Mouse (Mus musculus): ENCODE results near the gene Olfr222. TPM values are rescaled to one million over a fixed set of nuclear protein-coding genes. Genes with fewer than 3 reads are reported as not detected.
"Not testable (repeated sequence)": the region's sequence is repeated elsewhere in the genome, so short reads cannot be mapped to it uniquely, and the experiment has no call there.

The Olfr222 gene
- total RNA-seq (2021), result not detected

- DNase-seq; intact Hi-C loops (cut with DNase I): not testable (repeated sequence)
Measured at GRCm38 (mm10) chr11:59576135-59576534, at the start of gene Olfr222. Gene Olfr222, minus strand, starts transcription at chr11:59576235.

DNA sequence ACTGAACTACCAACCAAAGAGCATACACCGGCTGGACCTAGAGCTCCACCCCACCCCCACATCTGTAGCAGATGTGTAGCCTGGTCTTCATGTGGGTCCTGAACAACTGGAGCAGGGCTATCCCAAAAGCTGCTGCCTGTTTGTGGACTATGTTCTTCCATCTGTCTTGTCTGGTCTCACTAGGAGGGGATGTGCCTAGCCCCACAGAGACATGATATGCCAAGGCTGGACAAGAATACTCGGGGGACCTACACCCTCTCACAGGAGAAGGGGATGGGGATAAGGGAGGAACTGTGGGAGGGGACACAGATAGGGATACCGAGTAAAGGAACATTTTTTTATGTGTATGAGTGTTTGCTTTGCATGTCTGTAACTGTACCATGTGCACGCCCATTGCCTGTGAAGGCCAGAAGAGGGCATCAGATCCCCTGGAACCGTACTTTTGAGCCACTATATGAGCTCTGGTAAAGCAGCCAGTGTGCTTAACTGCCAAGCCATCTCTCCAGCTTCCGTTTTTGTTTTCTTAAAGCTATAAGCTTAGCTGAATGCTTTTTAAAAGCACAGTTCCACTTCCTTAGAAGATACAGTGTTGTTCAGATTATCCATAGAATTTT lies 48.1 kb upstream of the Olfr222 start:
- intact Hi-C loops (cut with DNase I), result loop anchor here (2.0 kb wide), 1 partner anchor 151 kb away; no protein-coding TSS in a partner anchor
- DNase-seq, result peak; percentile 49 to 54

- intact Hi-C loops (cut with DNase I), result no loop called here
Measured at GRCm38 (mm10) chr11:59622214-59622613, 46.2 kb upstream of the Olfr222 start.

DNA sequence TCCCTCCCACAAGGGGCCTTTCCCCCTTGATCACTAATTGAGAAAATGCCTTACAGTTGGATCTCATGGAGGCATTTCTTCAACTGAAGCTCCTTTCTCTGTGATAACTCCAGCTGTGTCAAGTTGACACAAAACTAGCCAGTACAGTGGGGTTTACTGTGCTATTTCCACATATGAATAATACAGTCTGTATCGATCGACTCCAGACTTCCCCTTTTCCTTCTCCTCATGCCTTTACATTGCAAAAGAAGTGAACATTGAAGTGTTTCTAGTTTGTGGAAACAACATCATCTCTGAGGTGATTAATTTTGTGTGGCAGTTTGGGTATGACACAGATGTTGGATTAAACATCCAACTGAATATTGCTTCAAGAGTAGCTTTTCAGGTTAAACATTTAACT lies 41.0 kb upstream of the Olfr222 start:
- intact Hi-C loops (cut with DNase I); DNase-seq: not testable (repeated sequence)

More at GRCm38 (mm10) chr11:59622214-59622613, 46.2 kb upstream of the Olfr222 start:
- DNase-seq, result no peak

DNA sequence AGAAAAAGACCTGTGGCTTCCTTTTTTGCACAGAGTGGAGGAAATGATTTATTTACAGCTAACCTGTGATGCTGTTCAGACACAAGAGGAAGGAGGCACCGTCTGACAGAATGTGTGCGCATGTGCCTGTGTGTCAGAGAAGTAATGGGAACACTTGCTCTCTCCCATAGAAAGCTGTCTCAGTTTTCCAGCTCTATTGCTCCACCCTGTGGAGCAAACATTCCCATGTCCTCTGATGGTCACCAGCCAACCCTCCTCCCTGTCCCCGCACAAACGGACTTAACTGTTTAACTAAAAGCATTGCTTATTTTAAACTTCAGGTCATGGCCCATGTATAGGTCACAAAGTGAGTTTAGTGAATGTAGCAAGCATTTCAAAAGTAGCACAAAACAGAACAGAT lies 38.1 kb upstream of the Olfr222 start:
- intact Hi-C loops (cut with DNase I), result loop anchor here (1.0 kb wide), 1 partner anchor 90 kb away; no protein-coding TSS in a partner anchor

GRCm38 (mm10) chr11:59611646-59612045 lies 35.6 kb upstream of the Olfr222 start:
- no peak for DNase-seq
- intact Hi-C loops (cut with DNase I), result no loop called here

More for the DNA sequence above, 38.1 kb upstream of the Olfr222 start:
- peak; percentile 15 to 19 for DNase-seq

- no peak for DNase-seq
- intact Hi-C loops (cut with DNase I), result no loop called here
Measured at GRCm38 (mm10) chr11:59602287-59602686, 26.3 kb upstream of the Olfr222 start.

- intact Hi-C loops (cut with DNase I), result no loop called here
- DNase-seq, result no peak
Measured at GRCm38 (mm10) chr11:59600872-59601271, 24.8 kb upstream of the Olfr222 start.

DNA sequence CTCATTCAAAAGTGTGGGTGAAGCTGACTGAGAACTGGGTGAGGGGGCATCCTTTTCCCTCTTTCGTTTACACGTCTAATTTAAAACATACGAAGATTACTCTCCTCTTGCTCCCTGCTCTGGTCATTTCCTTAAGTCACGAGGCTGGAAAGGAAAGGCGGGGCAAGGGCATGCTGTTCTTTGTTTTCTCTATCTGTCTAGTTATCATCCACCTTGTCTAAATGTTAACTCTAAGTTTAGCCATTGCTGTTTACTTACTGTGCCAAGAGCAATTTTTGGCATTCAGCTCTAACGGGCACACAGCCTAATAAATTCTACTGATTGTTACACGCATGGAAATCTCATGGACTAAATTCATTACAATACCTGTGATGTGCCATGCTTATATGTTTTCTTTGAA lies 23.2 kb upstream of the Olfr222 start:
- intact Hi-C loops (cut with DNase I), result no loop called here
- no peak for DNase-seq

- DNase-seq, result no peak
- intact Hi-C loops (cut with DNase I), result no loop called here
Measured at GRCm38 (mm10) chr11:59596950-59597349, 20.9 kb upstream of the Olfr222 start.

DNA sequence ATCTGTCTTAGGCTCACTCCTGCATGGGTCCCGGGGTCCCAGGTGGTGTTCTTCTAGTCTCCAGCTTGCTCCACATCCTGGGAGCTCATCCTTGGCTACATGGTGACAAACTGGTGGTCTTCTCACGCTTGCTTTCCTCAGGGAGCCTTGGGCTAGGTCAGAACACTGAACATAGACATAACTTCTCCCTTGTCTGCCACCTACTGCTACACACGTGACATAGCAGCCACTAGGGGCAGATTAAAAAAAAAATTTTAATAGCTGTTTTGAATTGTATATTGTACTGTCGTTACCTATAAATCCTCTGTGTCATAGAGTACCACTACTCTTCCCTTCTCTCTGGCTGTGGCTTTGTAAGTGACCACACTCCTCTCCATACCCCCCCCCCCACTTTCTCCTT lies 20.1 kb upstream of the Olfr222 start:
- intact Hi-C loops (cut with DNase I), result no loop called here
- DNase-seq, result no peak

- intact Hi-C loops (cut with DNase I), result no loop called here
- DNase-seq, result no peak
Measured at GRCm38 (mm10) chr11:59593189-59593588, 17.2 kb upstream of the Olfr222 start, which contains the start of gene Olfr223. Gene Olfr223, minus strand, starts transcription at chr11:59593289.

DNA sequence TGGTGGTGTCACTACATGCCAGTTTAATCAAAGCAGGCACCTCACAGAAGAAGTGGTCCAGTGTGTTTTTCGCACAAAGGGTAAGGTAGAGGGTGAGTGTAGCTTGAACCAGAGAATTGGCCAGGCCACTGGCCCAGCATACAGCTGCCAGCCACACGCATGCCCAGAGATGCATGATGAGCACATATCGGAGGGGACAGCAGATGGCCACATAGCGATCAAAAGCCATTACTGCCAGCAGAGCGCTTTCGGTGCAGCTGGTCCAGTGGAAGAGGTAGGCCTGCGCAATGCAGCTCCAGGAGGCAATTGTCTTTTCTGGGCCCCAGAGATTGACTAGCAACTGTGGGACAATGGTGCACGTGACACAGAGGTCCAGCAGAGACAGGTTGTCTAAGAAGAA lies 13.5 kb upstream of the Olfr222 start:
- intact Hi-C loops (cut with DNase I), result no loop called here

DNA sequence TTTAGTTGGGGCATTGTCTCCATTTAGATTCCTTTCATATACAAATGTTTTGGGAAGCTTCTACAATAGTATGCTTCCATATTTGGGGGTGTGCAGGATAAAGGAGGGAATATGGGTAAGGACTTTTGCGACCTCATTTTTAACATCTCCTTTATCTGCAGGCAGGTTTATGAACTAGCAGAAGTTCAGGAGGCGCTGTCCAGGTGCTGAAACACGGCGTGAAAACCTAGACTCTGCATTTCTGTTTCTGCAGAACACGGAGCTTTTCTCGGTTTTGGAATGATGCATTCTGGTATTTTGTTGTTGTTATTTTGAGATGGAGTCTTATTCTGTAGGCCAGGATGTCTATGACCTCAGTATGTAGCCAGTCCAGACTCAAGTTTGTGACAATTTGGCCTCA lies 8.5 kb upstream of the Olfr222 start:
- DNase-seq, result peak in 1 of 2 experiments; percentile 19
- intact Hi-C loops (cut with DNase I), result no loop called here

More for the DNA sequence above, 13.5 kb upstream of the Olfr222 start:
- no peak for DNase-seq

- intact Hi-C loops (cut with DNase I), result no loop called here
- DNase-seq, result no peak
Measured at GRCm38 (mm10) chr11:59575726-59576125, 309 bp downstream of the Olfr222 start.

- intact Hi-C loops (cut with DNase I), result loop anchor here (1.0 to 2.0 kb wide), 2 partner anchors 45 to 261 kb away; no protein-coding TSS in a partner anchor
- DNase-seq, result no peak
Measured at GRCm38 (mm10) chr11:59569306-59569705, 6.7 kb downstream of the Olfr222 start.

DNA sequence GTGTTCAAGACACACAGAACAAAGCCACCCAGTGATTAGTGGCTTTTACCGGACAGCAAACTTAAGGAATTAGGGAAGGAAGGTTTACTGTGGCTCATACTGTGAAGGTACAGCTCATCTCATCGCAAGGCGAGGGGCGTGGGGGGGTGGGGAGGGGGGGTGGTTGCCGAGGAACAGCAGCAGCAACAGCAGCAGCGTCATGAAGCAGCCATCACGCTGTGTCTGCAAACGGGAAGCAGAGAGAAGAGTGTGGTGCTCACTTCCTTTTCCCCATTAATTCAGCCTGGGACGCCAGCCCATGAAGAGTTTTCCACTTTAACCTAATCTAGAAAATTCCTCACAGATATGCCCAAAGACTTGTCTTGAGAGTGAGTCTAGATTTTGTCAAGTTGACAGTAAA lies 13.2 kb downstream of the Olfr222 start:
- intact Hi-C loops (cut with DNase I), result no loop called here
- DNase-seq, result no peak

GRCm38 (mm10) chr11:59562336-59562735 lies 13.7 kb downstream of the Olfr222 start:
- no peak for DNase-seq
- intact Hi-C loops (cut with DNase I), result no loop called here

DNA sequence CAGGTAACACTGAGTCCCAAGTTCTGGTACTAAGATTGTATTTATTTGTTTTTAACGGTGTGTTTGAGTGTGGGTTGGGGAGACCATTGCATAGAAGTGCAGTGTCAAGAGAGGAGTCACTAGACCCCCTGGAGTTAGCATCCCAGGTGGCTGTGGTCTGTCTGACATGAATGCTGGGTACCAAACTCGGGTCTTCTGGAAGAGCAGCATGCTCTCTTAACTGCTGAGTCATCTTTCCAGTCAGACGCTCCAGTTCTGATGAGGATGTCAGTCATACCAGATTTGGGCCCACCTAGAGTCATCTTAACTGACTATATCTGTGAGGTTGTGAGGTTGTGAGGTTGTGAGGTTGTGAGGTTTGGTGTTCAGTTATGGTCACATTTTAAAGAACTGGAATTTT lies 15.1 kb downstream of the Olfr222 start:
- intact Hi-C loops (cut with DNase I), result no loop called here
- no peak for DNase-seq

GRCm38 (mm10) chr11:59554535-59554934 lies 21.5 kb downstream of the Olfr222 start:
- intact Hi-C loops (cut with DNase I), result no loop called here
- no peak for DNase-seq

DNA sequence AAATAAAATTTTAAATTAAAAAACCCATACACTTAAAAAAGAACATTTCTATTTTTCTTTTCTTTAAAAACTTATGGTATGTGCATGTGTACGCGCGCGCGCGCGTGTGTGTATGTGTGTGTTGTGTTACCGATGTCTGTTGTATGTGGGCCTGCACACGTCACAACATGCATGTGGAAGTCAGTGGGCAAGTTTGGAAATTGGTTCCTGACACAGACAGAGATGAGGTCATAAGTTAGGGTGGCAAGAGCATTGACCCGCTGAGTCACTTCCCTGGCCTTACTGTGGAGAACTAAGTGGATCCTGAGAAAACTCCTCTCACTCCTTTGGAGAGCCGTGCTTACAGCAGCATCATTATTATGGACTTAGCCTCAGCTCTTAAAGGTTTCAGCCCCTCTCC lies 21.9 kb downstream of the Olfr222 start:
- no peak for DNase-seq
- intact Hi-C loops (cut with DNase I), result no loop called here

- no peak for DNase-seq
- intact Hi-C loops (cut with DNase I), result no loop called here
Measured at GRCm38 (mm10) chr11:59544005-59544404, 32.0 kb downstream of the Olfr222 start.

- intact Hi-C loops (cut with DNase I), result no loop called here
- no peak for DNase-seq
Measured at GRCm38 (mm10) chr11:59543376-59543775, 32.7 kb downstream of the Olfr222 start.
